Mouse (Mus musculus): ENCODE results near the gene Ddx27. TPM values are rescaled to one million over a fixed set of nuclear protein-coding genes. Genes with fewer than 3 reads are reported as not detected.

The Ddx27 gene
- polyA plus RNA-seq, 1 experiment from 2014 or later: 42.6 TPM

DNA sequence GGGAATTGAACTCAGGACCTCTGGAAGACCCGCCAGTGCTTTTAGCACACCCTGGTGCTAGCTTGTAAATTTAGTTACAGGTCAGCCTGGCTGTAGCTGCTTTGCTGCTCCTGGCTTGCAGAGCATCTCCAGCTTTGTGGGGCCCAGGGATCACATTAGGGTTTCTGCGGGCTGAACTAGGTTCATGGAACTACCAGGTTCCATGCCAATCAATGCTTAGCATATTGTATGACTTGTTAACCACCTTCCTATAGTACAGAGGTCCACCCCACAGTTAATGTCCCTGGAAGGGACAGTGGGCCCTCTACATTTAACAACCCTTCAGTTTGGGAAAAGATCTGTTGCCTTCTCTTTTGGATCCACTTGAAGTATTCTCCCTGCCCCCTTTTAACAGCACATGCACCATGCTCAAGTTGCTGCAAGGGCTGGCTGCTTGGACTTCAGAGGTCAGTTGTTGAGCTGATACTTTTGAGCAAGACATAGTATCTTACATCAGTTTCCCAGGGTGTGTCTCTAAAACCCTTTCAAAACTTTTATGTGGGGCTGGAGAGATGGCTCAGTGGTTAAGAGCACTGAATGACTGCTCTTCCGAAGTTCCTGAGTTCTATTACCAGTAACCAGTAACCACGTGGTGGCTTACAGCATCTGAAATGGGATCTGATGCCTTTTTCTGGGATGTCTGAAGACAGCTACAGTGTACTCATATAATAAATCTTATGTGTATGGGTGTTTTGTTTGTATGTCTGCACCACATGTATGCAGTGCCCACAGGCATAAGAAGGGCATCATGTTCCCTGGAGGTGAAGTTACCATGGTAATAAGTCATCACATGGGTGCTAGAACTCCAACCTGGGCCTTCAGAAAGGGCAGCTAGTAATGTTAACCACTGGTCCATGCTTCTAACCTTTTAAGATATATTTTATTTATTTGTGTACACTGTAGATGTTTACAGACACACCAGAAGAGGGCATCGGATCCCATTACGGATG lies 51.8 kb downstream of the Ddx27 start:
- ATAC-seq (replicated peaks; ENCODE audit: insufficient number of reproducible peaks, low FRiP score, low TSS enrichment, low read depth): no peak
- H3K4me3 ChIP-seq (ENCODE audit: low read depth, low read length): no peak overlapping the region
- WGBS: 31% methylated on average over 6 of the region's 6 CpGs

DNA sequence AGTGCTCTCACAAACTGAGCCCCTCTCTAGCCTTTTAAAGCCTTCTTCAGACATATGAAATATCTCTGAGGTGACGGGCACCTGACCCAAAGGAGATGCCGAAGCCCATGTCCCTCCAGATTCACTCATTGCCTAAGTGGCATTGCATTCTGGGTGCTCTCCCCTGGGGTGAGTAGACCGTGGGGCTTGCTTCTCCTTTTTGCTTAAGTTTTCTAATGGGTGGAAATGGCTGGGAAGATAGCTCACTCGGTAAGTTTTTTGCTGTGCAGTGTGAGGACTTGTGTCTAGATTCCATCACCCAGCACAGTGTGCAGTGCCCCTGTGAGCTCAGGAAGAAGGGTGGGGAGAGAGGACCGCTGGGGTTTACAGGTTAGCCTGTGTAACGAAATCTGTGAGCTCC lies 52.6 kb downstream of the Ddx27 start:
- H3K9me3 ChIP-seq (replicated peaks; ENCODE audit: control insufficient read depth, low read length): no peaks in the 10 kb centered on the region
- 52% methylated on average over 6 of the region's 6 CpGs for WGBS
- H3K4me3 ChIP-seq (ENCODE audit: low read depth, low read length): no peak overlapping the region
- no peaks in the 10 kb centered on the region; the same call in 1 of the 2 replicates for H3K4me1 ChIP-seq (ENCODE audit: control insufficient read depth, insufficient read depth, low read length)
- no peak overlapping the region for H3K4me2 ChIP-seq (ENCODE audit: low read depth, low read length)
- no peak overlapping the region for H3K27ac ChIP-seq (replicated peaks; ENCODE audit: low read depth, low read length)
- H3K36me3 ChIP-seq (replicated peaks; ENCODE audit: control insufficient read depth, insufficient read depth, low read depth, low read length): peaks cover 11% of the 10 kb centered on the region
- H3K27me3 ChIP-seq (ENCODE audit: control insufficient read depth, insufficient read depth, low read length): no peaks in the 10 kb centered on the region
- ATAC-seq (replicated peaks; ENCODE audit: insufficient number of reproducible peaks, low FRiP score, low TSS enrichment, low read depth): no peak
- no peak for DNase-seq (ENCODE audit: low spot score)
- no peak overlapping the region for H3K9ac ChIP-seq (replicated peaks; ENCODE audit: low read length)

More for the DNA sequence above, 51.8 kb downstream of the Ddx27 start:
- Histone ChIP-seq H3K4me2 (ENCODE audit: low read depth, low read length) (no peak overlapping the region), H3K4me1 (ENCODE audit: control insufficient read depth, insufficient read depth, low read length) (no peaks in the 10 kb centered on the region; the same call in 1 of the 2 replicates), H3K9me3 (replicated peaks; ENCODE audit: control insufficient read depth, low read length) (no peaks in the 10 kb centered on the region), H3K36me3 (replicated peaks; ENCODE audit: control insufficient read depth, insufficient read depth, low read depth, low read length) (peaks cover 11% of the 10 kb centered on the region), H3K9ac (replicated peaks; ENCODE audit: low read length) (no peak overlapping the region), H3K27ac (replicated peaks; ENCODE audit: low read depth, low read length) (no peak overlapping the region), H3K27me3 (ENCODE audit: control insufficient read depth, insufficient read depth, low read length) (no peaks in the 10 kb centered on the region)
- DNase-seq (ENCODE audit: low spot score): peak; percentile 55

DNA sequence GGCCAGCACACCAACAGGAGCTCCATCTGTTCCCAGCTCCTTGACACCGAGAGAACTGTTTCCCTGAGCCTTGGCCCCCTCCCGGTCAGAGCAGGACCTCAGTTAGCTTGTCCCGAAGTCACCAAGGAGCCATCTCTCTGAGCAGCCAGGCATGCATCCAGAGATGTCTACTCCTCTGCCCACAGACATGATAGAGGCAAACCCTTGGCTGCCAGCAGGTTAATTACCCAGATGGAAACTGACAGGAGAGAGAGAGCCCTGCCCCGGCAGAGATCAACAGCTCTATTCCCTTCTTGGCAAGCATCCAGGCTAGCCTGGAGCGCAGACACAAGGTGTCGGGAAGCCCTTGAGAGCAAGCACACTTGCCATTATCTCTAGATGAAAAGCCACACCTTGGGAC lies 55.3 kb downstream of the Ddx27 start:
- Histone ChIP-seq H3K27ac (replicated peaks; ENCODE audit: low read depth, low read length) (no peak overlapping the region), H3K9ac (replicated peaks; ENCODE audit: low read length) (no peak overlapping the region), H3K27me3 (ENCODE audit: control insufficient read depth, insufficient read depth, low read length) (no peaks in the 10 kb centered on the region), H3K9me3 (replicated peaks; ENCODE audit: control insufficient read depth, low read length) (no peaks in the 10 kb centered on the region), H3K36me3 (replicated peaks; ENCODE audit: control insufficient read depth, insufficient read depth, low read depth, low read length) (peaks cover 7% of the 10 kb centered on the region), H3K4me1 (ENCODE audit: control insufficient read depth, insufficient read depth, low read length) (no peaks in the 10 kb centered on the region), H3K4me2 (ENCODE audit: low read depth, low read length) (no peak overlapping the region), H3K4me3 (ENCODE audit: low read depth, low read length) (no peak overlapping the region)
- 81% methylated on average over 6 of the region's 6 CpGs for WGBS
- no peak for ATAC-seq (replicated peaks; ENCODE audit: insufficient number of reproducible peaks, low FRiP score, low TSS enrichment, low read depth)
- no peak for DNase-seq (ENCODE audit: low spot score)

DNA sequence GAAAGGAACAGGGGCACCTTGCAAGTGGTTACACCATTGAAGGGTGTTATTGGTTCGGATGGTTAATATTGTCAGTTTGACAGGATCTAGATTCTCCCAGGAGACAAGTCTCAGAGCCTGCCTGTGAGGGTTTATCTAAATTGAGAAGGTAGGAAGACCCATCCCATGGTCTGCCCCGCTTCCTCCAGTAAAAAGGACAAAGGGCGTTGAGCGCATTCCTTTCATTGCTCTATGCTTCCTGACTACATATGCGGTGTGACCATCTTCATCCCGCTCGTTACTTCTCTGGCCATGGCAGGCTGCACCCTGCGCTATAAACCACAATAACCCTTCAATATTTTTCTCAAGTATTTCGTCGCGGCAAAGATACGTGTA lies 56.3 kb downstream of the Ddx27 start:
- Histone ChIP-seq H3K27ac (replicated peaks; ENCODE audit: low read depth, low read length) (no peak overlapping the region; the same call in 1 of the 2 replicates), H3K9me3 (replicated peaks; ENCODE audit: control insufficient read depth, low read length) (no peaks in the 10 kb centered on the region), H3K4me3 (ENCODE audit: low read depth, low read length) (peak overlapping the region; percentile 43), H3K9ac (replicated peaks; ENCODE audit: low read length) (peak overlapping the region; percentile 52), H3K36me3 (replicated peaks; ENCODE audit: control insufficient read depth, insufficient read depth, low read depth, low read length) (no peaks in the 10 kb centered on the region), H3K4me2 (ENCODE audit: low read depth, low read length) (peak overlapping the region; percentile 47), H3K27me3 (ENCODE audit: control insufficient read depth, insufficient read depth, low read length) (no peaks in the 10 kb centered on the region), H3K4me1 (ENCODE audit: control insufficient read depth, insufficient read depth, low read length) (no peaks in the 10 kb centered on the region)
- ATAC-seq (replicated peaks; ENCODE audit: insufficient number of reproducible peaks, low FRiP score, low TSS enrichment, low read depth): no peak
- WGBS: 23% methylated on average over 12 of the region's 12 CpGs
- DNase-seq (ENCODE audit: low spot score): no peak

DNA sequence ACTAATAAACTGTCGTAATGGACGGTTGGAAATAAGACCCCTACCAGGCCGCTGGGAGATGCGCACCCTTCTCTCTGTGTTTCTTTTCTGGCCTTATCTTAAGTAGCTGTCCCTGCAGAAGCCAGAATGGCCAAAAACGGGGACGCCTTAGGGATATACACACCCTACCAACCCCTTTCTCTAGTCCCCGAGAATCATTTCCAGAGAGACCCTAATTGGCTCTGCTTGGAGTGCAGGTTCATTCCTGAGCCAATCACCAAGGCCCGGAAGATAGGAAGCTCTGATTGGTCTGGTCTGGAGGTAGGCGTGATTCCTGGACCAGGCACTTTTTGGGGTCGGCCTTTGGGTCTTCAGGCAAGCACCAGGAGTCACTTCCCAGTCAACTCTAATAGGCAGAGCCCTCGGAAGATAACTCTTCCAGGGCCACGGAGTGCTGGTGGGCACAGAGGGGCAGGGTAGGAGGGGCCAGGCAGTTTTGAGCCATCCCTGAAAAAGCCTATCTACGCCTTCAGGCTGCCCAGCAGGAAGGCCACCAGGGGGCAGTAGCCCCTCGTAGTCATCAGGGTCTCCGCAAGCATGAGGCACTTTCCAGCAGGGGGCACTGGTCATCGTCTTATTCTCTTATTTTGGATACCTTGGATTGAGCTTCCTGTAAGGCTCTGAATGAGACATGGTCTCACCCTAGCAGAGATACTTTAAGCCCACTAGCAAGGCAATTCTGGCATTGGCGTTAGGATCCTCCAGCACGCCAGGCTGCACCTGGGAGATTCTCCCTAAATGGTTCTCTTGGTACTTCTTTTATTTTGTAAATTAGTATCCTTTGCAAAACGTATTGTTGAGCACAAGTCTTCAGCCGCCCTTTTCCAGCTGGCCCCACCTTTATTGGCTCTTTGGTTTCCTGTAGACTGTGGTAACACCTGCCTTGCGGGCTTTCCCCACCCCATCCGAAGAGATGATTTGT lies 56.9 kb downstream of the Ddx27 start:
- Histone ChIP-seq H3K4me1 (ENCODE audit: control insufficient read depth, insufficient read depth, low read length) (no peaks in the 10 kb centered on the region), H3K9ac (replicated peaks; ENCODE audit: low read length) (peak overlapping the region; percentile 56), H3K4me2 (ENCODE audit: low read depth, low read length) (peak overlapping the region; percentile 47), H3K4me3 (ENCODE audit: low read depth, low read length) (peak overlapping the region; percentile 43), H3K9me3 (replicated peaks; ENCODE audit: control insufficient read depth, low read length) (no peaks in the 10 kb centered on the region), H3K36me3 (replicated peaks; ENCODE audit: control insufficient read depth, insufficient read depth, low read depth, low read length) (no peaks in the 10 kb centered on the region), H3K27me3 (ENCODE audit: control insufficient read depth, insufficient read depth, low read length) (no peaks in the 10 kb centered on the region), H3K27ac (replicated peaks; ENCODE audit: low read depth, low read length) (no peak overlapping the region; the same call in 1 of the 2 replicates)
- ATAC-seq (replicated peaks; ENCODE audit: insufficient number of reproducible peaks, low FRiP score, low TSS enrichment, low read depth) (peak; percentile 92), DNase-seq (ENCODE audit: low spot score) (peak; percentile 99)
- WGBS: 8% methylated on average over 22 of the region's 22 CpGs

GRCm38 (mm10) chr2:167074587-167074986 lies 59.6 kb downstream of the Ddx27 start:
- H3K4me2 ChIP-seq (ENCODE audit: low read depth, low read length): no peak overlapping the region
- H3K36me3 ChIP-seq (replicated peaks; ENCODE audit: control insufficient read depth, insufficient read depth, low read depth, low read length): no peaks in the 10 kb centered on the region
- no peaks in the 10 kb centered on the region for H3K9me3 ChIP-seq (replicated peaks; ENCODE audit: control insufficient read depth, low read length)
- no peak for DNase-seq (ENCODE audit: low spot score)
- H3K9ac ChIP-seq (replicated peaks; ENCODE audit: low read length): no peak overlapping the region
- no peaks in the 10 kb centered on the region for H3K27me3 ChIP-seq (ENCODE audit: control insufficient read depth, insufficient read depth, low read length)
- H3K27ac ChIP-seq (replicated peaks; ENCODE audit: low read depth, low read length): no peak overlapping the region
- H3K4me3 ChIP-seq (ENCODE audit: low read depth, low read length): no peak overlapping the region
- WGBS: 87% methylated on average over 5 of the region's 5 CpGs
- ATAC-seq (replicated peaks; ENCODE audit: insufficient number of reproducible peaks, low FRiP score, low TSS enrichment, low read depth): no peak
- no peaks in the 10 kb centered on the region; the same call in 1 of the 2 replicates for H3K4me1 ChIP-seq (ENCODE audit: control insufficient read depth, insufficient read depth, low read length)

- Histone ChIP-seq H3K27ac (replicated peaks; ENCODE audit: low read depth, low read length) (no peak overlapping the region), H3K36me3 (replicated peaks; ENCODE audit: control insufficient read depth, insufficient read depth, low read depth, low read length) (no peaks in the 10 kb centered on the region), H3K27me3 (ENCODE audit: control insufficient read depth, insufficient read depth, low read length) (no peaks in the 10 kb centered on the region), H3K9me3 (replicated peaks; ENCODE audit: control insufficient read depth, low read length) (no peaks in the 10 kb centered on the region), H3K4me1 (ENCODE audit: control insufficient read depth, insufficient read depth, low read length) (peaks cover 4% of the 10 kb centered on the region; the same call in 1 of the 2 replicates), H3K4me2 (ENCODE audit: low read depth, low read length) (no peak overlapping the region), H3K4me3 (ENCODE audit: low read depth, low read length) (no peak overlapping the region), H3K9ac (replicated peaks; ENCODE audit: low read length) (no peak overlapping the region)
- ATAC-seq (replicated peaks; ENCODE audit: insufficient number of reproducible peaks, low FRiP score, low TSS enrichment, low read depth) (no peak), DNase-seq (ENCODE audit: low spot score) (no peak)
- 94% methylated on average over 4 of the region's 4 CpGs for WGBS
These were observed 61.4 kb downstream of the Ddx27 start for GRCm38 (mm10) chr2:167076352-167076751.

Measured in embryonic facial prominence, embryonic 11.5 days (tissue).